Mouse (Mus musculus) hindbrain, embryonic 11.5 days (tissue): Measurements from ENCODE around the gene Asphd2. TPM values are rescaled to one million over a fixed set of nuclear protein-coding genes. Genes with fewer than 3 reads are reported as not detected.

Source experiments
- ATAC-seq: fragments of 200-750 bp; cut with Nextera tagmentation; 2 replicates; pipeline ENCODE4 v1.8.0; 2017; ENCODE audit warnings: mild to moderate bottlenecking, moderate TSS enrichment, moderate library complexity; ENCODE audit not compliant: low FRiP score
- DNase-seq: peaks from one replicate; pipeline ENCODE4 v3.0.0-alpha.2; 2015; ENCODE audit warnings: low spot score
- H3K27ac ChIP-seq: fragments of 300-500 bp; sonication (generic); 2 replicates; pipeline ENCODE4 v1.5.1; 2014; ENCODE audit warnings: mild to moderate bottlenecking, low read depth, low read length
- H3K27me3 ChIP-seq: fragments of 300-500 bp; sonication (generic); 2 replicates; pipeline ENCODE4 v1.6.1; 2014; ENCODE audit warnings: mild to moderate bottlenecking, low read length, moderate library complexity, mixed read lengths; ENCODE audit not compliant: control insufficient read depth, insufficient read depth
- H3K36me3 ChIP-seq: fragments of 300-500 bp; sonication (generic); 2 replicates; pipeline ENCODE4 v1.6.1; 2014; ENCODE audit warnings: mild to moderate bottlenecking, low read length, moderate library complexity, mixed read lengths; ENCODE audit not compliant: control insufficient read depth, insufficient read depth
- H3K4me1 ChIP-seq: fragments of 300-500 bp; sonication (generic); replicated peaks from 2 replicates; pipeline ENCODE4 v1.6.1; 2014; ENCODE audit warnings: low read length, mixed read lengths; ENCODE audit not compliant: control insufficient read depth, insufficient read depth
- H3K4me2 ChIP-seq: fragments of 300-500 bp; sonication (generic); replicated peaks from 2 replicates; pipeline ENCODE4 v1.6.1; 2014; ENCODE audit warnings: mild to moderate bottlenecking, low read depth, low read length
- H3K4me3 ChIP-seq: fragments of 300-500 bp; sonication (generic); 2 replicates; pipeline ENCODE4 v1.5.1; 2014; ENCODE audit warnings: low read depth, low read length
- H3K9ac ChIP-seq: fragments of 300-500 bp; sonication (generic); 2 replicates; pipeline ENCODE4 v1.6.1; 2014; ENCODE audit warnings: low read depth, low read length
- H3K9me3 ChIP-seq: fragments of 300-500 bp; sonication (generic); 2 replicates; pipeline ENCODE4 v1.6.1; 2016; ENCODE audit warnings: low read length; ENCODE audit not compliant: control insufficient read depth
- WGBS: fragments of 180-500 bp; shearing (Covaris S2); extraction: QIAGEN DNeasy Blood & Tissue Kit; methylation state at CpG from one replicate; pipeline ENCODE4 v1.1.7; 2014; 5-methylcytosine and 5-hydroxymethylcytosine counted together
- polyA plus RNA-seq: library from polyadenylated mRNA; unstranded; fragments of >200 nt; fragmentation: Nextera tagmentation; extraction: Ambion mirVana; gene quantifications from 2 replicates; pipeline ENCODE4 v1.2.1, GENCODE M21; 2014

The Asphd2 gene
- polyA plus RNA-seq, 1 experiment from 2014 or later: 26.0 TPM

DNA sequence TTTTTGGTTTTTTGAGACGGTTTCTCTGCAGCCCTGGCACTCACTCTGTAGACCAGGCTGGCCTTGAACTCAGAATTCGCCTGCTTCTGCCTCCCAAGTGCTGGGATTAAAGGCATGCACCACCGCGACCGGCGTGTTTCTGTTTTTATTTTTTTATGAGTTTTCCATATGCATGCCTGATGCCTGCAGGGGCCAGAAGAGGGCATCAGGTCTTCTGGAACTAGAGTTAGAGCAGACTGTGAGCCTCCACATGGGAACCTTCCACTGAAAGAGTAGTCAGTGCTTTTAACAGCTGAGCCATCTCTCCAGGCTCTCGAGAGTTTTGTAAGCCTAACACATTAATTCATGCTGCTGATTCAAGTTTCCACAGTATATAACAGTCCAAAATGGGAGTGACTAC, 55.5 kb downstream of the Asphd2 start:
- Histone ChIP-seq H3K9ac (no peak overlapping the region), H3K9me3 (no peaks in the 10 kb centered on the region), H3K4me3 (no peak overlapping the region), H3K27me3 (no peaks in the 10 kb centered on the region), H3K4me1 (peaks cover 8% of the 10 kb centered on the region), H3K4me2 (no peak overlapping the region), H3K36me3 (peaks cover 5% of the 10 kb centered on the region), H3K27ac (no peak overlapping the region)
- no peak for ATAC-seq
- DNase-seq: no peak
- 71% methylated on average over 7 of the region's 7 CpGs for WGBS

GRCm38 (mm10) chr5:112337004-112337403, 57.7 kb downstream of the Asphd2 start:
- H3K27ac ChIP-seq: no peak overlapping the region
- H3K27me3 ChIP-seq: no peaks in the 10 kb centered on the region
- H3K4me3 ChIP-seq: no peak overlapping the region
- H3K9ac ChIP-seq: no peak overlapping the region
- peaks cover 8% of the 10 kb centered on the region for H3K36me3 ChIP-seq
- DNase-seq (no peak), ATAC-seq (no peak)
- WGBS: 98% methylated on average over 22 of the region's 22 CpGs
- no peak overlapping the region for H3K4me2 ChIP-seq
- peaks cover 2% of the 10 kb centered on the region; the same call in 1 of the 2 replicates for H3K4me1 ChIP-seq
- H3K9me3 ChIP-seq: no peaks in the 10 kb centered on the region

DNA sequence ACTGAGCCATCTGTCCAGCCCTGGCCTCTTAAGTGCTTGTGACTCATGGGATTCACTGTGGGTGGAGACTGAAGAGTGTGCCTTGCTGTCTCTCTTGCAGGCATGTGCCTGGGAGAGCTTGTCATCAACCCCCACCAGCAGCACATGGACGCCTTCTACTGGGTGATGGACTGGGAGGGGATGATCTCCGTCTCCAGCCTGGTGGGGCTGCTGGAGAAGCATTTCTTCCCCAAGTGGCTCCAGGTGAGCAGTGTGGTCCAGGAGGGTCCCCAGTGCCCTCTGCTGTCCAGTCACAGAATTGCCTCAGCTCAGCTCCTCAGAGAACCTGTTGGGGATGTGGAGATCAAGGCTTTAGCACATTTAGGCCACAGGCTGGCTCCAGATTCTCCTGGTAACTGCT, 59.2 kb downstream of the Asphd2 start:
- ATAC-seq (no peak), DNase-seq (peak; percentile 63)
- no peak overlapping the region for H3K27ac ChIP-seq
- peaks cover 15% of the 10 kb centered on the region for H3K36me3 ChIP-seq
- no peaks in the 10 kb centered on the region for H3K27me3 ChIP-seq
- H3K4me2 ChIP-seq: no peak overlapping the region
- no peaks in the 10 kb centered on the region for H3K9me3 ChIP-seq
- no peak overlapping the region for H3K4me3 ChIP-seq
- no peaks in the 10 kb centered on the region for H3K4me1 ChIP-seq
- no peak overlapping the region for H3K9ac ChIP-seq
- 21% methylated on average over 2 of the region's 2 CpGs for WGBS

Other genes starting within 250 kb of the Asphd2 start
- gene Cryba4, start 142.3 kb downstream of the Asphd2 start, polyA plus RNA-seq: 1.4 and 1.9 TPM in 2 replicates
- gene Crybb1, start 139.1 kb downstream of the Asphd2 start, polyA plus RNA-seq: 0.59 and 0.88 TPM in 2 replicates
- 27.0 and 32.3 TPM in 2 replicates for gene Tpst2, start 118.2 kb downstream of the Asphd2 start, polyA plus RNA-seq
- gene Tfip11, start 68.5 kb downstream of the Asphd2 start, polyA plus RNA-seq: 17.6 and 22.8 TPM in 2 replicates
- gene Srrd, start 51.8 kb downstream of the Asphd2 start, polyA plus RNA-seq: 49.8 and 50.5 TPM in 2 replicates
- 29.8 and 30.0 TPM in 2 replicates for gene Hps4, start 51.8 kb downstream of the Asphd2 start, polyA plus RNA-seq
- 0.13 and 0.26 TPM in 2 replicates for gene Gm6583, start 38.8 kb downstream of the Asphd2 start, polyA plus RNA-seq
- 0.14 and 0.28 TPM in 2 replicates for gene Gm6588, start 54.6 kb upstream of the Asphd2 start, polyA plus RNA-seq
- gene Sez6l, start 182.3 kb upstream of the Asphd2 start, polyA plus RNA-seq: 4.9 and 5.1 TPM in 2 replicates